Mouse (Mus musculus) T-helper 17 cell (primary cell): Measurements from ENCODE around the gene Pelo.

Experiments
- in situ Hi-C, 2 experiments: fragments of 300-600 bp; cut with MboI, MseI; formaldehyde crosslinking; loops; 1 replicate in 1 of 2; 2 replicates in 1 of 2; pipeline ENCODE4 v1.15.1; 2025; ENCODE audit warnings: high pct_unique_total_duplicates in 2 of 2

Pelo gene

GRCm38 (mm10) chr13:115042652-115043051, 47.3 kb downstream of the Pelo start:
- in situ Hi-C loops: loop anchor here in 1 of 2 experiments (25.0 kb wide), 1 partner anchor 770 kb away; no protein-coding TSS in a partner anchor
